Mouse (Mus musculus) midbrain, embryonic 12.5 days (tissue): ENCODE measurements around the gene Trappc3. TPM values are rescaled to one million over a fixed set of nuclear protein-coding genes. Genes with fewer than 3 reads are reported as not detected.

Experiments
- ATAC-seq: fragments of 200-750 bp; cut with Nextera tagmentation; 2 replicates; pipeline ENCODE4 v1.8.0; 2017; ENCODE audit warnings: low read depth, moderate TSS enrichment, moderate library complexity; ENCODE audit not compliant: low FRiP score
- H3K27ac ChIP-seq: fragments of 300-500 bp; sonication (generic); replicated peaks from 2 replicates; pipeline ENCODE4 v1.5.1; 2016; ENCODE audit warnings: mild to moderate bottlenecking
- H3K27me3 ChIP-seq: fragments of 300-500 bp; sonication (generic); 2 replicates; pipeline ENCODE4 v1.6.1; 2016; ENCODE audit warnings: mild to moderate bottlenecking
- H3K36me3 ChIP-seq: fragments of 300-500 bp; sonication (generic); 2 replicates; pipeline ENCODE4 v1.6.1; 2016
- H3K4me1 ChIP-seq: fragments of 300-500 bp; sonication (generic); 2 replicates; pipeline ENCODE4 v1.6.1; 2016
- H3K4me2 ChIP-seq: fragments of 300-500 bp; sonication (generic); replicated peaks from 2 replicates; pipeline ENCODE4 v1.6.1; 2016; ENCODE audit warnings: mild to moderate bottlenecking, moderate library complexity
- H3K4me3 ChIP-seq: fragments of 300-500 bp; sonication (generic); 2 replicates; pipeline ENCODE4 v1.5.1; 2016; ENCODE audit warnings: mild to moderate bottlenecking
- H3K9ac ChIP-seq: fragments of 300-500 bp; sonication (generic); replicated peaks from 2 replicates; pipeline ENCODE4 v1.6.1; 2016; ENCODE audit warnings: mild to moderate bottlenecking, moderate library complexity
- H3K9me3 ChIP-seq: fragments of 300-500 bp; sonication (generic); 2 replicates; pipeline ENCODE4 v1.6.1; 2016; ENCODE audit warnings: mild to moderate bottlenecking
- WGBS: fragments of 180-500 bp; shearing (Covaris S2); methylation state at CpG from one replicate; pipeline ENCODE4 v1.1.7; 2016; 5-methylcytosine and 5-hydroxymethylcytosine counted together
- polyA plus RNA-seq: library from polyadenylated mRNA; unstranded; fragments of >200 nt; fragmentation: Nextera tagmentation; extraction: Ambion mirVana; gene quantifications from 2 replicates; pipeline ENCODE4 v1.2.1, GENCODE M21; 2016

The Trappc3 gene
- polyA plus RNA-seq, 1 experiment from 2014 or later, result 103 TPM

DNA sequence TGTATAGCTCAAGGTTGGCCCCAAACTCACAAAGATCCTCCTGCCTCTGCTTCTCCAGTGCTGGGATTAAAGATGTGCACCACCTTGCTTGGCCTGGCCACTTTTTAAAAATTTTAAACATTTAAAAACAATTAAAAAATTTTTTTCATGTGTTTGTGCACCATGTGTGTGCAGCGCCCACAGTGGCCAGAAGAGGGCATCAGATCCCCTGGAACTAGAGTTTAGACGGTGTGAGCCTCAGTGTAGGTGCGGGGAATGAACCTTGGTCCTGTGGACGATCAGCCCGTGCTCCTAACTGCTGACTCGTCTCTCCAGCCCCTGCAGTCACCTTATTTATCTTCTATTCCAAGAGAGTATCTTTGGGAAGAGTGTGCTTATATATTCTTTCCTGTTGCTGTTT is 43.9 kb downstream of the Trappc3 start:
- no peak for ATAC-seq
- peaks cover 4% of the 10 kb centered on the region; the same call in 1 of the 2 replicates for H3K9me3 ChIP-seq
- H3K9ac ChIP-seq, result no peak overlapping the region
- no peak overlapping the region for H3K27ac ChIP-seq
- H3K4me2 ChIP-seq, result no peak overlapping the region
- WGBS, result 91% methylated on average over 6 of the region's 6 CpGs
- peaks cover 39% of the 10 kb centered on the region for H3K27me3 ChIP-seq
- no peak overlapping the region for H3K4me3 ChIP-seq
- no peaks in the 10 kb centered on the region for H3K36me3 ChIP-seq
- peaks cover 16% of the 10 kb centered on the region for H3K4me1 ChIP-seq

DNA sequence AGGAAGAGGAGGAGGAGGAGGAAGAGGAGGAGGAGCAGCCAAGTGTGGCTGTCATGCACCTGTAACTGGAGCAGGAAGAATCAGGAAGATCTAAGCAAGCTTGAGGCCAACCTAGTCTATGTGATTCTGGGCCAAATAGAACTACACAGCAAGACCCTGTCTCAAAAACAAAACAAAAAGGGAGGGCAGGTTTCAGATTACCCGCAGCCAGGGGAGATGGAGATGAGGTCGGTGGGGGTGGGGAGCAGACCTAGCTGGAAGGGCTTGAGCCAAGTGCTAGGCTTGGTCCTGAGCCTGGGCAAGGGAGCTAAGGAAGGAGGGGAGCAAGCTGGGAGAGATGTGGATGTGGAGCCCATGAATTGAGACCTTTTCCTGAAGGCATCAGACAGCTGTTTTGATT is 44.7 kb downstream of the Trappc3 start:
- Histone ChIP-seq H3K4me1 (peaks cover 10% of the 10 kb centered on the region; the same call in 1 of the 2 replicates), H3K4me2 (no peak overlapping the region), H3K27ac (no peak overlapping the region), H3K4me3 (no peak overlapping the region), H3K9ac (no peak overlapping the region), H3K27me3 (peaks cover 31% of the 10 kb centered on the region), H3K36me3 (no peaks in the 10 kb centered on the region), H3K9me3 (peaks cover 4% of the 10 kb centered on the region; the same call in 1 of the 2 replicates)
- WGBS, result 13% methylated on average over 2 of the region's 2 CpGs
- ATAC-seq, result no peak

DNA sequence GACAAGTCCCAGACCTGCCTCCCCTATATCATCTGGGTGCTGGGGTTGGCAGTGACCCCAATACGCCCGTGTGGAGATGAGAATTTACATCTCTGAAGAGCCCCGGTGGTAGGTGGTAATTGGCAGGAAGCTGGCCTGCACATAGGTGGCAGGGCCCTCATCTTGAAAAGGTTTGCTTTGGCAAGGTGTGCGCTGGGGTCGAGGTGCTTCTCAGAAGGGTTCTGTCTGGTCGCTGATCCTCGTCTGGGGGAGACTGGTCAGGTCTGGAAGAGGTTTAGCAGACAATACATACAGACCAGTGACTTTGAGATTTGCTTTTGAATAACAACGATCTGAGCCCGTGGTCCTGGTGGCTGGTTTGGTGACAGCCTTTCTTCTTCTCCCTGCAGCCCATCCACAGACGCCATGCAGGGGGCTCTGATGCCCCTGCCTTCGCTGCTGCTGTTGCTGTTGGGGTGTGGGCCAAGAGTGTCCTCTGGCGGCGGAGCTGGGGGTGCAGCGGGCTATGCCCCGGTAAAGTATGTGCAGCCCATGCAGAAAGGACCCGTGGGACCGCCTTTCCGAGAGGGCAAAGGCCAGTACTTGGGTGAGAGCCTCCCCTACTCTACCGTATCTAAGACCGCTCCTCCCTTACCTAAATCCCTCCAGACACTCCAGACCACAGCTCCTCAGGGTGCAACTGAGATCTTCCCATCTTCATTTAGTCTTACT is 47.2 kb downstream of the Trappc3 start:
- H3K36me3 ChIP-seq, result 0 out of 2 replicates have a peak, but pooled peaks cover 1% of the 10 kb centered on the region

DNA sequence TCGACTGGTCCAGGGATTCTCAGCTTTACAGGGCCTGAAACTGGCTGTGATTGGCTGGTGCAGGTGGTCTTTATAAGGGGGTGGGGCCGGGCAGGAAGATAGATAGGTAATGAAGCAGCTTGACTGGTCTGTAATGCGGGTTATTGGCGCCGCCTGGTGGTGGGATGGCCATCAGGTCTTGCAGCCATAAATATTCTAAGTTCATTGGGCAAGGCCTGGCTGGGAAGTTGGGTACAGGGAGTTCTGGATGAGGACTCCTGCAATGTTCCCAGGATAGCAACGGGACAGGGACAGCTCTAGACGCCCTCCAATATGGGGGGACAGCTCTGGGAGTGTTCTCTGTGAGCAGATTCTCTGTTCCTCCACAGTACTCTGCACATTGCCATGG is 47.8 kb downstream of the Trappc3 start:
- peak; percentile 82 for ATAC-seq

More for the DNA sequence above, 47.2 kb downstream of the Trappc3 start:
- Histone ChIP-seq H3K27ac (no peak overlapping the region), H3K4me2 (peak overlapping the region; percentile 51), H3K27me3 (peaks cover 6% of the 10 kb centered on the region; the same call in 1 of the 2 replicates), H3K4me3 (peak overlapping the region; percentile 25), H3K9me3 (peaks cover 4% of the 10 kb centered on the region; the same call in 1 of the 2 replicates), H3K9ac (peak overlapping the region; percentile 39; the same call in 1 of the 2 replicates), H3K4me1 (0 out of 2 replicates have a peak, but pooled peaks cover 5% of the 10 kb centered on the region)
- WGBS, result 18% methylated on average over 20 of the region's 20 CpGs
- peak; percentile 65; the same call in 1 of the 2 replicates for ATAC-seq

DNA sequence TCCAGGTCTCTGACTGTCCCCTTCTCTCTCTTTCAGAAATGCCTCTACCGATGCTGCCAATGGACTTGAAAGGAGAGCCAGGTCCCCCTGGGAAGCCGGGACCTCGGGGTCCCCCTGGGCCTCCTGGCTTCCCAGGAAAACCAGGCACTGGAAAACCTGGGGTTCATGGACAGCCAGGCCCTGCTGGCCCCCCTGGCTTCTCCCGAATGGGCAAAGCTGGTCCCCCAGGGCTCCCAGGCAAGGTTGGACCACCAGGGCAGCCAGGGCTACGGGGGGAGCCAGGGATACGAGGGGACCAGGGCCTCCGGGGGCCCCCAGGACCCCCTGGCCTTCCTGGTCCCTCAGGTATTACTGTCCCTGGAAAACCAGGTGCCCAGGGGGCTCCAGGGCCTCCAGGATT is 48.2 kb downstream of the Trappc3 start:
- Histone ChIP-seq H3K9me3 (peaks cover 4% of the 10 kb centered on the region; the same call in 1 of the 2 replicates), H3K4me2 (no peak overlapping the region), H3K4me3 (no peak overlapping the region), H3K36me3 (peaks cover 11% of the 10 kb centered on the region; the same call in 1 of the 2 replicates), H3K9ac (no peak overlapping the region), H3K27me3 (peaks cover 6% of the 10 kb centered on the region; the same call in 1 of the 2 replicates), H3K27ac (no peak overlapping the region), H3K4me1 (0 out of 2 replicates have a peak, but pooled peaks cover 5% of the 10 kb centered on the region)
- ATAC-seq, result no peak
- 77% methylated on average over 7 of the region's 7 CpGs for WGBS

More for the DNA sequence above, 47.8 kb downstream of the Trappc3 start:
- peaks cover 6% of the 10 kb centered on the region; the same call in 1 of the 2 replicates for H3K27me3 ChIP-seq
- H3K36me3 ChIP-seq, result 0 out of 2 replicates have a peak, but pooled peaks cover 7% of the 10 kb centered on the region
- H3K9me3 ChIP-seq, result peaks cover 4% of the 10 kb centered on the region; the same call in 1 of the 2 replicates
- H3K4me1 ChIP-seq, result 0 out of 2 replicates have a peak, but pooled peaks cover 5% of the 10 kb centered on the region
- WGBS, result under 1% methylated on average over 7 of the region's 7 CpGs
- no peak overlapping the region for H3K27ac ChIP-seq
- peak overlapping the region; percentile 25 for H3K4me3 ChIP-seq
- peak overlapping the region; percentile 39; the same call in 1 of the 2 replicates for H3K9ac ChIP-seq
- peak overlapping the region; percentile 51 for H3K4me2 ChIP-seq

DNA sequence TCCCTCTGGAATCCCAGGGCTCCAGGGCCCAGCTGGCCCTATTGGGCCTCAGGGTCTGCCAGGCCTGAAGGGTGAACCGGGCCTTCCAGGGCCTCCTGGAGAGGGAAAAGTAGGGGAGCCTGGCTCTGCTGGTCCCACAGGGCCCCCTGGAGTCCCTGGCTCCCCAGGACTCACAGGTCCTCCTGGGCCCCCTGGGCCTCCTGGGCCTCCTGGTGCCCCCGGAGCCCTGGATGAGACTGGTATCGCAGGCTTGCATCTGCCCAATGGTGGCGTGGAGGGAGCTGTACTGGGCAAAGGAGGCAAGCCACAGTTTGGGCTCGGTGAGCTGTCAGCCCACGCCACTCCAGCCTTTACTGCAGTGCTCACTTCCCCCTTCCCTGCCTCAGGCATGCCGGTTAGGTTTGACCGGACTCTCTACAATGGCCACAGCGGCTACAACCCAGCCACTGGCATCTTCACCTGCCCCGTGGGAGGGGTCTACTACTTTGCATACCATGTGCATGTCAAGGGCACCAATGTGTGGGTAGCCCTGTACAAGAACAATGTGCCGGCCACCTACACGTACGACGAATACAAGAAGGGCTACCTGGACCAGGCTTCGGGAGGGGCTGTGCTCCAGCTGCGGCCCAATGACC is 49.6 kb downstream of the Trappc3 start:
- no peak overlapping the region for H3K4me2 ChIP-seq
- 88% methylated on average over 16 of the region's 16 CpGs for WGBS
- 0 out of 2 replicates have a peak, but pooled peaks cover 5% of the 10 kb centered on the region for H3K4me1 ChIP-seq
- no peak for ATAC-seq
- H3K4me3 ChIP-seq, result no peak overlapping the region
- peaks cover 6% of the 10 kb centered on the region; the same call in 1 of the 2 replicates for H3K27me3 ChIP-seq
- H3K36me3 ChIP-seq, result peaks cover 24% of the 10 kb centered on the region
- no peak overlapping the region for H3K9ac ChIP-seq
- no peaks in the 10 kb centered on the region for H3K9me3 ChIP-seq
- H3K27ac ChIP-seq, result no peak overlapping the region

DNA sequence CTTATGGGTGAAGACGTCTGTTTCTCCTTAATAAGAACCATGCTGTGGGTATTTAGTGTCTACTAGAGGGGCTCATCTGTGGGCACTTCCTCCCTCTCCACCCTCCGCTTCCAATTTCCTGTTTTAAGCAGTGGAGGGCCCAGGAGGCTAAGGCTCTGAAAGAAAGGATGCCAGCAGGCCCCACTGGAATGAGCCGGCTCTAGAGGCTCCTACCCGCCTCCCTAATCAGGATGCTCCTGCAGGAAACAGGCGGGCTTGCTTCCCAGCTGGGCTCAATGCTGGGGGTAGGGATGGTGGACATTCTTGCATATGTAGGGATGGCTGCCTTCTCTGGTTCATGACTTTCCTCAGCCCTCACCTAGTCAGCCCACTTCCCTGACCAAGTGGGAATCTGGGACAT is 51.1 kb downstream of the Trappc3 start:
- Histone ChIP-seq H3K9ac (no peak overlapping the region), H3K4me2 (no peak overlapping the region), H3K9me3 (no peaks in the 10 kb centered on the region), H3K4me1 (0 out of 2 replicates have a peak, but pooled peaks cover 5% of the 10 kb centered on the region), H3K36me3 (peaks cover 39% of the 10 kb centered on the region), H3K27ac (peak overlapping the region; percentile 15; the same call in 1 of the 2 replicates), H3K27me3 (peaks cover 6% of the 10 kb centered on the region; the same call in 1 of the 2 replicates), H3K4me3 (no peak overlapping the region)
- 47% methylated on average over 5 of the region's 5 CpGs for WGBS
- no peak for ATAC-seq

DNA sequence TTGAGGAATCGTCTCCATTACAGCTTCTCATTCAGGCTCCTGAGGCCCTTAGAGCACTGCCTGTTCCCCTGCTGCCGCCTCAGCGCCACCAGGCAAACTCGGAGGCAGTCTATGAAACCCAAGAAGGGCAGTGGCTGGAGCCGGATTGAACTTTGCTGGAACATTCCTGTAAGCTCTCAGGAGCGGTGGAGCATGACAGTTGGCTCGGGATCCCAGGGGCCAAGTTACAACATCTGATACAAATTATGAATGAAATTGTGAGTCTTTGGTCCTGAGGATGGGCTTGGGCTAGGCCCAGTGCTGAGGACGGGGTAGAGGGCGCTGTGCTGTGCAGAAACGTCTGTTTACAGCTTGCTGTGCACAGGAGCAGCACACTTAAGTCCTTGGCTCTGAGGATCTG is 52.3 kb downstream of the Trappc3 start:
- Histone ChIP-seq H3K4me2 (no peak overlapping the region), H3K4me1 (0 out of 2 replicates have a peak, but pooled peaks cover 3% of the 10 kb centered on the region), H3K27me3 (peaks cover 2% of the 10 kb centered on the region; the same call in 1 of the 2 replicates), H3K4me3 (no peak overlapping the region), H3K36me3 (peaks cover 41% of the 10 kb centered on the region), H3K9ac (no peak overlapping the region), H3K9me3 (no peaks in the 10 kb centered on the region), H3K27ac (peak overlapping the region; percentile 39; the same call in 1 of the 2 replicates)
- WGBS, result 54% methylated on average over 10 of the region's 10 CpGs
- ATAC-seq, result no peak

DNA sequence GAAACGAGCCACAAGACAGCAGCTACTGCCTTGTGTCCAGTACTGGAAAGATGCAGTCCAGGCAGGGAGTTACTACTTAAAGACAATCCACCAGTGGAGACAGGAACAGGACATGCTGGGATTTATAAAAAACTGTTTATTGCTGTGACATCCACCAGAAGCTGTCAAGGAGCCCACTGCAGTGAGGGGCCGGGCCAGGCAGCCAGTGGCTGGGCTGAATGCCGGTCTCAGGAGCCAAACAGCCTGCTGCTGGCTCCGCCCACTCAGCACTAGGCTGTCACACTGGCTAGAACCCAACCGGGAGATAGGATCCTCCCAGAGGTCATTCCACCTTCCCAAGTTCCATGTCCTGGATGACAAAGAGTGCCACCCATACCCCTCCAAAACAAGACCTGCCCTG is 53.8 kb downstream of the Trappc3 start:
- peaks cover 41% of the 10 kb centered on the region for H3K36me3 ChIP-seq
- no peak for ATAC-seq
- no peak overlapping the region for H3K4me3 ChIP-seq

DNA sequence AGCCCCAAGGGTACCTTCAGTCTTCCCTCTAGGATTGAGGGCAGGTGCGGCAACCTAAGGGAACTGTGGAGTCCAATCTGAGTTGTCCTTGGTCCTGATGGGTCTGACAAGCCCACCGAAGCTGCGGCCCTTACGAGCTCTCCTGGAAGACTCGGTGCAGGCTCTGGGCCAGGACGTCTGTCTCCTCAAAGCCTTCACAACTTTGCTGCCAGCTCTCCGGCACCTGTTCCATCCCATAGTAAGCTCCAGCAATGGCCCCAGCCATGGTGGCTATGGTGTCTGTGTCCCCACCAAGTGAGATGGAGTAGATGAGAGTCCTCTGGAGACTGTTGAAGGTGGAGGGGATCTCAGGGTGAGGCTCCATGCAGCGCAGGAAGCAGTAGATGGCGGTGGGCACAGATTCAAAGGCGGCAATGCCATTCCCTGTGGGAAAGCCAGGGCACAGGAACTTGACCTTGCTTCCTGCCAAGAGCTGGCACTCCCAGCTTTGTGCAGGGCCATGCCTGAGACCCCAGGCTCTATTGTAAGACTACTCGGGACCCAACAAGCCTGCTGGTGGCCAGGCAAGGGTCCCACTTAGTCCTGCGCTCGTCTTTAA is 54.4 kb downstream of the Trappc3 start:
- H3K4me3 ChIP-seq, result no peak overlapping the region
- H3K9me3 ChIP-seq, result no peaks in the 10 kb centered on the region
- H3K9ac ChIP-seq, result no peak overlapping the region; the same call in 1 of the 2 replicates
- no peaks in the 10 kb centered on the region for H3K27me3 ChIP-seq
- no peak for ATAC-seq
- H3K36me3 ChIP-seq, result peaks cover 41% of the 10 kb centered on the region
- WGBS, result 94% methylated on average over 13 of the region's 13 CpGs
- H3K27ac ChIP-seq, result no peak overlapping the region
- peaks cover 9% of the 10 kb centered on the region for H3K4me1 ChIP-seq
- H3K4me2 ChIP-seq, result no peak overlapping the region

More for the DNA sequence above, 53.8 kb downstream of the Trappc3 start:
- Histone ChIP-seq H3K9me3 (no peaks in the 10 kb centered on the region), H3K27ac (no peak overlapping the region), H3K4me1 (peaks cover 7% of the 10 kb centered on the region), H3K27me3 (no peaks in the 10 kb centered on the region), H3K9ac (no peak overlapping the region), H3K4me2 (no peak overlapping the region)
- 56% methylated on average over 5 of the region's 5 CpGs for WGBS

DNA sequence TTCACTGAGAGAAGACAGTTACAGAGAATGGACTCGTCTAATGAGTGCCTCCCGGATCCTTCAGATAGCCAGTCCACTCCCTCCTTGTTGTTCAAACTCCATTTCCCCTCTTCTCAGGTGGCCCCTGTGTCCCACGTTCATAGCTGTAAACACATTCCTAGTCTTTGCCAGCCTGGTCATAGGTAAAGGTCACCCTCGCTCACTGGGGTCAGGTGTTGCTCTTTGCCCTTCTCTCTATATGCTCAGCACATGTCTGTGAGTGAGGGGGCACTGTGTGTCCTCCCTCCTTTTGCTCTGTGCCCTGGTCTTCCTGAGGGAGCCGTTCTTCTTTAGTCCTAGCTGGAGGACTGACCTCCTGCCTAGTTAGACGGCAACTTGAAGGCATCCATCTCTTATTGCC is 57.7 kb downstream of the Trappc3 start:
- no peak for ATAC-seq
- Histone ChIP-seq H3K36me3 (peaks cover 36% of the 10 kb centered on the region), H3K27me3 (peaks cover 24% of the 10 kb centered on the region), H3K4me3 (no peak overlapping the region), H3K4me1 (peaks cover 16% of the 10 kb centered on the region), H3K9me3 (no peaks in the 10 kb centered on the region), H3K9ac (no peak overlapping the region), H3K4me2 (no peak overlapping the region), H3K27ac (no peak overlapping the region)
- WGBS, result 95% methylated on average over 6 of the region's 6 CpGs
